ENCODE assay signal across 9 mouse cellular contexts in the genomic region with DNA sequence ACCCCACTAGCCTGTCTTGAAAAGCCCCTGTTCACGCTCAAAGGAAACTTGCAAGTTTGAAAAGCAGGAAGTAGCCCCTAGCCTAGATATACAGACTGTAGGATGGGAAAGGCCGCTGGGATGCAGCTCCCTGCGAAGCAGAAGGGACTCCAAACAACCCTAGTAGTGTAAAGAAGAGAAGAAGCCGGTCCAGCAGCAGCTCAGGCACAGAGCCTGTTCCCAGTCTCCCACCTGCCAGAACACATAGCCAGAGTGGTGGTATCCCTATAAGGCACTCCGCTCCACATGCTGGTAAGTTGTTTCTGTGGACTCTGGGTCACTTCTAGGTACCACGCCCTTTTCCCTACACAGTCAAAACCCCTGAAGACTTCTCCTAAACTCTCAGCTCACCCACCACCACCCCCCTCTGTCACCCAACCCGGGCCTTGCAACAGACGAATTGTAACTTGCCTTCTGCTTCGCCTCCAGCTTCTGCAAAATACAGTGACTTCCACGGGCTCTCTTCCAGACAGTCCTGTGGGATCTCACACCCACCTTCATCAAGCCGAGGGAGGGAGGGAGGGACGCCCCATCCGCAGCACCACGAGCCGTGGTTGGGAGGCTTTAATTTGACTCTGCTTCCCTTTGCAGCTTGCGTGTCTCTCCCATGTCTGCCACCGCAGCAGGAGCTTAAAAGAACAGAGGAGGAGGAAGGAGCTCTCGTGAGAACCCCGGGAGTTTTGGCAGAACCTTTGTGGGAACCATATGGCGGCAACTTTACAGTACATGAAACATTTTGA.
A peak's percentile ranks its signal among the peaks of the same experiment; 100 is the strongest.
DNase-seq lines count a peak whose midpoint lies in the region; ATAC-seq and TF ChIP-seq lines count a peak whose summit lies in the region.
"Had no signal": no experiment of that assay in that cellular context is flagged by ENCODE, and none has a peak within 500 bp of the region (broad histone marks: within the 10 kb centered on the region; RNA-seq: fewer than 3 reads in every experiment).

No protein-coding gene starts in this region.

- no peak overlapping the region for H3K4me3 ChIP-seq in heart, embryonic 16.5 days (ENCODE audit: low read length)
- H3K4me3 ChIP-seq in limb, embryonic 14.5 days (replicated peaks; ENCODE audit: low read length) = no peak overlapping the region
- no peak overlapping the region for H3K4me3 ChIP-seq in midbrain, embryonic 15.5 days

- no peak for TF ChIP-seq POLR2A in limb, embryonic 14.5 days (IDR thresholded peaks at IDR 0.05; ENCODE audit: borderline replicate concordance, extremely low read depth, insufficient read depth, insufficient read length)

- no peak overlapping the region for H3K27ac ChIP-seq in heart, embryonic 16.5 days (ENCODE audit: low read length)
- H3K27ac ChIP-seq in limb, embryonic 14.5 days (replicated peaks; ENCODE audit: low read depth, low read length) = no peak overlapping the region
- H3K27ac ChIP-seq in midbrain, embryonic 15.5 days = no peak overlapping the region

- no peaks in the 10 kb centered on the region for H3K36me3 ChIP-seq in heart, embryonic 16.5 days (ENCODE audit: control insufficient read depth, insufficient read depth)
- no peaks in the 10 kb centered on the region for H3K36me3 ChIP-seq in limb, embryonic 14.5 days (ENCODE audit: control insufficient read depth, insufficient read depth, low read length)
- H3K36me3 ChIP-seq in midbrain, embryonic 15.5 days (replicated peaks) = no peaks in the 10 kb centered on the region

- no peak overlapping the region for H3K9ac ChIP-seq in heart, embryonic 16.5 days (ENCODE audit: low read length)
- no peak overlapping the region for H3K9ac ChIP-seq in limb, embryonic 14.5 days (ENCODE audit: low read depth, low read length, severe bottlenecking)
- H3K9ac ChIP-seq in midbrain, embryonic 15.5 days = no peak overlapping the region

- no peaks in the 10 kb centered on the region for H3K9me3 ChIP-seq in heart, embryonic 16.5 days (replicated peaks; ENCODE audit: control insufficient read depth, low read length)
- no peaks in the 10 kb centered on the region for H3K9me3 ChIP-seq in limb, embryonic 14.5 days (ENCODE audit: control insufficient read depth, low read length)
- H3K9me3 ChIP-seq in midbrain, embryonic 15.5 days = no peaks in the 10 kb centered on the region

- no peak for DNase-seq in heart, postnatal 4 days
- peak; percentile 83 for DNase-seq in cerebellum, adult 9-10 months
- peak; percentile 59 to 74 for DNase-seq in frontal cortex, postnatal 14 days (ENCODE audit: low spot score in 2 of 2)
- DNase-seq in limb, embryonic 14.5 days (ENCODE audit: low spot score) = no peak
- no peak for DNase-seq in spleen, postnatal 14 days (ENCODE audit: low spot score in 2 of 2)
- no peak for DNase-seq in thymus, postnatal 25 days

- ATAC-seq in heart, embryonic 16.5 days (replicated peaks; ENCODE audit: extremely low read depth, insufficient read depth, low FRiP score) = no peak
- ATAC-seq in limb, embryonic 14.5 days (ENCODE audit: low FRiP score, low read depth) = peak; percentile 47; the same call in 1 of the 2 replicates
- ATAC-seq in midbrain, embryonic 15.5 days (replicated peaks) = no peak
- ATAC-seq: midbrain, embryonic 16.5 days had no signal

- no peaks in the 10 kb centered on the region for H3K27me3 ChIP-seq in heart, embryonic 16.5 days (ENCODE audit: control insufficient read depth, insufficient read depth, low read length)
- H3K27me3 ChIP-seq in limb, embryonic 14.5 days (ENCODE audit: control insufficient read depth, insufficient read depth, low read length) = no peaks in the 10 kb centered on the region
- H3K27me3 ChIP-seq in midbrain, embryonic 15.5 days (replicated peaks) = no peaks in the 10 kb centered on the region

- peak overlapping the region; percentile 38 for H3K4me2 ChIP-seq in heart, embryonic 16.5 days (ENCODE audit: low read depth, low read length)
- peak overlapping the region; percentile 26; the same call in 1 of the 2 replicates for H3K4me2 ChIP-seq in limb, embryonic 14.5 days (replicated peaks; ENCODE audit: low read depth, low read length, severe bottlenecking)
- no peak overlapping the region for H3K4me2 ChIP-seq in midbrain, embryonic 15.5 days

- no peaks in the 10 kb centered on the region for H3K4me1 ChIP-seq in heart, embryonic 16.5 days (ENCODE audit: control insufficient read depth, insufficient read depth, low read length)
- H3K4me1 ChIP-seq in limb, embryonic 14.5 days (ENCODE audit: control insufficient read depth, insufficient read depth, low read length) = peaks cover 3% of the 10 kb centered on the region; the same call in 1 of the 2 replicates
- H3K4me1 ChIP-seq in midbrain, embryonic 15.5 days = peaks cover 9% of the 10 kb centered on the region

- 43% methylated on average over 20 of the region's 20 CpGs for WGBS in heart, embryonic 16.5 days
- 46% methylated on average over 20 of the region's 20 CpGs for whole genome bisulfite sequencing in limb, embryonic 14.5 days
- 73% methylated on average over 20 of the region's 20 CpGs for WGBS in midbrain, embryonic 15.5 days

Comparison
In these comparisons a context has a peak if more than half of its experiments do, and no peak if none do; other contexts are left out.
1. DNase-seq: peak in cerebellum, adult 9-10 months (single experiment) and frontal cortex, postnatal 14 days (2 of 2); none in heart, postnatal 4 days (single experiment), limb, embryonic 14.5 days (single experiment), spleen, postnatal 14 days (0 of 2) and thymus, postnatal 25 days (single experiment).